Mouse (Mus musculus): ENCODE measurements at regions not wholly inside any gene's neighbourhood (a gene's known extent, or its start where the extent isn't known, plus 50 kb on each side); places are given as distances from the start of the nearest gene placed in this dataset.

- Histone ChIP-seq H3K27me3 (no peaks in the 10 kb centered on the region), H3K4me3 (no peak overlapping the region), H3K4me2 (no peak overlapping the region), H3K36me3 (no peaks in the 10 kb centered on the region), H3K9me3 (replicated peaks) (no peaks in the 10 kb centered on the region), H3K4me1 (replicated peaks) (peaks cover 4% of the 10 kb centered on the region), H3K9ac (no peak overlapping the region), H3K27ac (no peak overlapping the region)
- 0 out of 2 replicates have a peak, but pooled peaks have one; percentile 60 for ATAC-seq (replicated peaks; ENCODE audit: insufficient number of reproducible peaks, insufficient read depth, low FRiP score, low read depth)
- WGBS: 49% methylated on average over 3 of the region's 3 CpGs
These were observed 196.4 kb upstream of the Marcks start for GRCm38 (mm10) chr10:37335148-37335547.

GRCm38 (mm10) chr10:37326168-37326534 lies 187.4 kb upstream of the Marcks start:
- Histone ChIP-seq H3K36me3 (no peaks in the 10 kb centered on the region), H3K9ac (no peak overlapping the region), H3K4me3 (no peak overlapping the region), H3K4me1 (replicated peaks) (no peaks in the 10 kb centered on the region), H3K9me3 (replicated peaks) (no peaks in the 10 kb centered on the region), H3K27ac (no peak overlapping the region), H3K4me2 (no peak overlapping the region), H3K27me3 (no peaks in the 10 kb centered on the region)
- WGBS: 60% methylated on average over 3 of the region's 3 CpGs
- no peak for ATAC-seq (replicated peaks; ENCODE audit: insufficient number of reproducible peaks, insufficient read depth, low FRiP score, low read depth)

GRCm38 (mm10) chr10:37325514-37326167 lies 186.9 kb upstream of the Marcks start:
- Histone ChIP-seq H3K4me1 (replicated peaks) (no peaks in the 10 kb centered on the region), H3K4me2 (no peak overlapping the region), H3K27ac (no peak overlapping the region), H3K9me3 (replicated peaks) (no peaks in the 10 kb centered on the region), H3K9ac (no peak overlapping the region), H3K36me3 (no peaks in the 10 kb centered on the region), H3K4me3 (no peak overlapping the region), H3K27me3 (no peaks in the 10 kb centered on the region)
- no peak for ATAC-seq (replicated peaks; ENCODE audit: insufficient number of reproducible peaks, insufficient read depth, low FRiP score, low read depth)
- 48% methylated on average over 6 of the region's 6 CpGs for WGBS

GRCm38 (mm10) chr10:37323689-37324088 lies 185.0 kb upstream of the Marcks start:
- no peak overlapping the region for H3K4me3 ChIP-seq
- H3K4me1 ChIP-seq (replicated peaks): no peaks in the 10 kb centered on the region
- H3K27me3 ChIP-seq: no peaks in the 10 kb centered on the region
- 80% methylated on average over 1 of the region's 1 CpGs for WGBS
- no peaks in the 10 kb centered on the region for H3K9me3 ChIP-seq (replicated peaks)
- H3K4me2 ChIP-seq: no peak overlapping the region
- no peak for ATAC-seq (replicated peaks; ENCODE audit: insufficient number of reproducible peaks, insufficient read depth, low FRiP score, low read depth)
- H3K9ac ChIP-seq: no peak overlapping the region
- H3K36me3 ChIP-seq: no peaks in the 10 kb centered on the region
- no peak overlapping the region for H3K27ac ChIP-seq

GRCm38 (mm10) chr10:37322809-37323208 lies 184.1 kb upstream of the Marcks start:
- H3K9me3 ChIP-seq (replicated peaks): no peaks in the 10 kb centered on the region
- 80% methylated on average over 1 of the region's 1 CpGs for WGBS
- ATAC-seq (replicated peaks; ENCODE audit: insufficient number of reproducible peaks, insufficient read depth, low FRiP score, low read depth): no peak
- H3K4me1 ChIP-seq (replicated peaks): no peaks in the 10 kb centered on the region
- no peak overlapping the region for H3K4me2 ChIP-seq
- no peak overlapping the region for H3K9ac ChIP-seq
- H3K4me3 ChIP-seq: no peak overlapping the region
- no peaks in the 10 kb centered on the region for H3K36me3 ChIP-seq
- H3K27me3 ChIP-seq: no peaks in the 10 kb centered on the region
- H3K27ac ChIP-seq: no peak overlapping the region

- Histone ChIP-seq H3K27me3 (no peaks in the 10 kb centered on the region), H3K4me3 (no peak overlapping the region), H3K4me2 (no peak overlapping the region), H3K36me3 (no peaks in the 10 kb centered on the region), H3K27ac (no peak overlapping the region), H3K9ac (no peak overlapping the region), H3K9me3 (replicated peaks) (no peaks in the 10 kb centered on the region), H3K4me1 (replicated peaks) (no peaks in the 10 kb centered on the region)
- WGBS: 90% methylated on average over 5 of the region's 5 CpGs
- ATAC-seq (replicated peaks; ENCODE audit: insufficient number of reproducible peaks, insufficient read depth, low FRiP score, low read depth): no peak
These were observed 183.6 kb upstream of the Marcks start for GRCm38 (mm10) chr10:37322310-37322709.

GRCm38 (mm10) chr10:37321171-37321570 lies 182.5 kb upstream of the Marcks start:
- no peak overlapping the region for H3K4me3 ChIP-seq
- no peaks in the 10 kb centered on the region for H3K36me3 ChIP-seq
- WGBS: 70% methylated on average over 3 of the region's 3 CpGs
- no peaks in the 10 kb centered on the region for H3K27me3 ChIP-seq
- no peaks in the 10 kb centered on the region for H3K9me3 ChIP-seq (replicated peaks)
- H3K27ac ChIP-seq: no peak overlapping the region
- no peaks in the 10 kb centered on the region for H3K4me1 ChIP-seq (replicated peaks)
- no peak overlapping the region for H3K4me2 ChIP-seq
- ATAC-seq (replicated peaks; ENCODE audit: insufficient number of reproducible peaks, insufficient read depth, low FRiP score, low read depth): no peak
- H3K9ac ChIP-seq: no peak overlapping the region

GRCm38 (mm10) chr10:37319746-37320430 lies 181.2 kb upstream of the Marcks start:
- H3K36me3 ChIP-seq: no peaks in the 10 kb centered on the region
- 88% methylated on average over 8 of the region's 8 CpGs for WGBS
- H3K4me1 ChIP-seq (replicated peaks): no peaks in the 10 kb centered on the region
- ATAC-seq (replicated peaks; ENCODE audit: insufficient number of reproducible peaks, insufficient read depth, low FRiP score, low read depth): no peak
- H3K27me3 ChIP-seq: no peaks in the 10 kb centered on the region
- no peak overlapping the region for H3K4me2 ChIP-seq
- no peak overlapping the region for H3K27ac ChIP-seq
- no peak overlapping the region for H3K4me3 ChIP-seq
- no peaks in the 10 kb centered on the region for H3K9me3 ChIP-seq (replicated peaks)
- H3K9ac ChIP-seq: no peak overlapping the region

GRCm38 (mm10) chr10:37316701-37317100 lies 178.0 kb upstream of the Marcks start:
- H3K9me3 ChIP-seq (replicated peaks): no peaks in the 10 kb centered on the region
- no peak overlapping the region for H3K9ac ChIP-seq
- H3K27ac ChIP-seq: no peak overlapping the region
- H3K4me1 ChIP-seq (replicated peaks): no peaks in the 10 kb centered on the region
- H3K36me3 ChIP-seq: no peaks in the 10 kb centered on the region
- WGBS: 83% methylated on average over 3 of the region's 3 CpGs
- no peak overlapping the region for H3K4me2 ChIP-seq
- H3K27me3 ChIP-seq: no peaks in the 10 kb centered on the region
- no peak overlapping the region for H3K4me3 ChIP-seq
- no peak for ATAC-seq (replicated peaks; ENCODE audit: insufficient number of reproducible peaks, insufficient read depth, low FRiP score, low read depth)

- no peak overlapping the region for H3K4me3 ChIP-seq
- no peaks in the 10 kb centered on the region for H3K36me3 ChIP-seq
- ATAC-seq (replicated peaks; ENCODE audit: insufficient number of reproducible peaks, insufficient read depth, low FRiP score, low read depth): no peak
- no peaks in the 10 kb centered on the region for H3K4me1 ChIP-seq (replicated peaks)
- WGBS: 95% methylated on average over 1 of the region's 1 CpGs
- no peak overlapping the region for H3K4me2 ChIP-seq
- no peak overlapping the region for H3K9ac ChIP-seq
- H3K27ac ChIP-seq: no peak overlapping the region
- no peaks in the 10 kb centered on the region for H3K9me3 ChIP-seq (replicated peaks)
- H3K27me3 ChIP-seq: no peaks in the 10 kb centered on the region
These were observed 177.1 kb upstream of the Marcks start for GRCm38 (mm10) chr10:37315804-37316203.

- H3K27me3 ChIP-seq: no peaks in the 10 kb centered on the region
- WGBS: 77% methylated on average over 5 of the region's 5 CpGs
- no peak for ATAC-seq (replicated peaks; ENCODE audit: insufficient number of reproducible peaks, insufficient read depth, low FRiP score, low read depth)
- no peaks in the 10 kb centered on the region for H3K36me3 ChIP-seq
- H3K9ac ChIP-seq: no peak overlapping the region
- no peaks in the 10 kb centered on the region for H3K9me3 ChIP-seq (replicated peaks)
- no peak overlapping the region for H3K4me3 ChIP-seq
- no peaks in the 10 kb centered on the region for H3K4me1 ChIP-seq (replicated peaks)
- no peak overlapping the region for H3K27ac ChIP-seq
- no peak overlapping the region for H3K4me2 ChIP-seq
These were observed 176.2 kb upstream of the Marcks start for GRCm38 (mm10) chr10:37314746-37315430.

- H3K36me3 ChIP-seq: no peaks in the 10 kb centered on the region
- no peak overlapping the region for H3K4me2 ChIP-seq
- ATAC-seq (replicated peaks; ENCODE audit: insufficient number of reproducible peaks, insufficient read depth, low FRiP score, low read depth): no peak
- no peaks in the 10 kb centered on the region for H3K27me3 ChIP-seq
- no peak overlapping the region for H3K4me3 ChIP-seq
- H3K4me1 ChIP-seq (replicated peaks): no peaks in the 10 kb centered on the region
- no peaks in the 10 kb centered on the region for H3K9me3 ChIP-seq (replicated peaks)
- H3K27ac ChIP-seq: no peak overlapping the region
- no peak overlapping the region for H3K9ac ChIP-seq
These were observed 174.7 kb upstream of the Marcks start for GRCm38 (mm10) chr10:37313461-37313860.
